Mouse (Mus musculus) ovary, adult 2 months (tissue): ENCODE data around the gene Hoxb9. TPM values are rescaled to one million over a fixed set of nuclear protein-coding genes. Genes with fewer than 3 reads are reported as not detected.

Source experiments
- polyA plus RNA-seq: library from polyadenylated mRNA; depleted of rRNA; stranded (reverse); fragments of >200 nt; gene quantifications from 2 replicates; pipeline ENCODE4 v1.2.3, GENCODE M21; 2012; rRNA removed

Hoxb9 gene
- polyA plus RNA-seq: 3.0 and 3.3 TPM in 2 replicates

DNA sequence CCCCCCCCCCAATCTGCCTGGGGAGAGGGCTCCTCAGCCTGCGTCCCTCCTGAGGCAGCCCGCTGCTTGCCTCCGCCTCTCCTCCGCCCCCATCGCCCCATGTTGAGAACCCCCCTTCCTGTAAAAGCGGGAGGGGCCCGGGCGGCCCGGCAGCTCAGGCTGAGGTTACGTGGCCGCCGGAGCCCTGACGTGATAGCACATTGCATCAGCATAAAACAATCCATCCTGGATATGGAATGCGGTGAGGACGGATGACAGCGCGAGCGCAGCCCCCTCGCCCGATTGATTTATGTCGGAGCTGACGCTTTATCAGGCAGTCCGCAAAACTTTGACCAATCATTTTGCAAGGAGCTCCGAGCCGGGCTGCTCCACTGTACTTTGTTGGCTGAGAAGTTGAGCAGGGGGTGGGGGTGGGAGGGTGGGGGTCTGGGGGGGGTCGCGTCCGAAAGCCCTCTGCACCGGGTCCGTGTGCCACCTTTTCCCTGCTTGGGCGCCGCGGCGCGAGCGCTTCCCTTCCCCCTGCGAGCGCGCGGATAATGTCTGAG is at the start of gene Hoxb9:
TSS of gene Hoxb9 (plus strand) at position 462 of the 545 bp plus-strand sequence.

GRCm38 (mm10) chr11:96281855-96282570 is 10.8 kb downstream of the Hoxb9 start, which contains the start of gene Hoxb8:
Gene Hoxb8, plus strand, starts transcription at chr11:96281905.

GRCm38 (mm10) chr11:96285771-96286738 is 14.8 kb downstream of the Hoxb9 start, which contains the start of gene Hoxb7:
Gene Hoxb7, plus strand, starts transcription at chr11:96286623.

GRCm38 (mm10) chr11:96291681-96292564 is 20.7 kb downstream of the Hoxb9 start, which contains the start of gene Hoxb6:
Gene Hoxb6, plus strand, starts transcription at chr11:96292476.

GRCm38 (mm10) chr11:96303151-96304099 is 32.2 kb downstream of the Hoxb9 start, which contains the start of gene Hoxb5:
Gene Hoxb5, plus strand, starts transcription at chr11:96303336.

DNA sequence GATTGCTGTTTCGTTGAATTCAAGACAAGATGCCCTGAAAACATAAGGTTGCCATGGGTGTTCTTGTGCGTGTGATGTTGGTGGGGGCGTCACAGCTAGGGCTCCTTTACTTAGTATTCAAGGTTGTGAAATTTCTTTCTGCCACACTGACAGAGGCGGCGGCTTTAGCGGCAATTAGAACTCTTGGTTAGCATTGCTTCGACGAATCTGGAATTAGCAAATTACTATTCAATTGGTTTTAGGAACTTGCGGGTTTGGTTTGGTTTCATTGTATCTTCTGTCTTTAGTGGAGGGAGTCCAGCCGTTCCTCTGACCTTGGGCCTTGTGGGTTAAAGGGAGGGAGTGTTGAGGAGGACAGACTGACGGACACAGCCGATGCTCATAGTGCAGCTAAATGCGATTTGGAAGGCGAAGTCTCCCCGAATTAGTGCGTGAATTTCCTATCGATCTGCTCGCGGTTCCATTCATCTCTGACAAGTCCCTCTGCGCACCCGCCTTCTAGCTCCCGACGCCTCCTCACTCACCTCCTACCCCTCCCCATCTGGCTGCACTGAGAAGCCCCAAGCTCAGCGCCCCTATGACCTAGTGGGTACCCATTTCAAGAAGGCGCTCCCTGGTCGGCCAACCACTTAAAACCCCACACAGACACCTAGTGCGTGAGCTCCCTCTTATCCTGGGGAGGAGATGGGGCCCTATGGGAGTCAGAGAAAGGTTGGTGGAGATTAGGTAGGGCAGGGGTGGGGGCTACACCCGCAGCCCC is 46.5 kb downstream of the Hoxb9 start, which contains the start of gene Hoxb4:
TSS of gene Hoxb4 (plus strand) at position 660 of the 760 bp plus-strand sequence.

DNA sequence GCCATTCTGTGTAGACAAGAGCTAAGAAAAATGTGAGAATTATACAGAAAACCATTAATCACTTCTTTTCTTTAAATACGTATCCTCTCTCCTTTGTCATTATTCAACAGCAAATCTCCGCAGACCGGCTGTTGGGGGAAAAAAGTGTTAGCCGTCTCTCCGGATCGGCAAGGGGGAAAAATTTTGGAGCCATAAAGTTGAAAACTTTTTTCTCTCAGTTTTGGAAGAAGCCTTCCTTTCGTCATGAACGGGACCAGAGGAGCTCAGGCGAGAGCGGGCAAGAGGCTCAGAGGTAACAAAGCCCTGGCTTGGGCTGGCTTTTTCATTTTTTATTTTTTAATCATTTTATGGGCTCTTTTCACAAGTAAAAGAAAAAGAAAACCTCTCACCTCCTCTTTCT is 51.9 kb downstream of the Hoxb9 start, which contains the start of gene Hoxb3:
TSS of gene Hoxb3 (plus strand) at position 173 of the 400 bp plus-strand sequence.

Other genes with a start within 250 kb of the Hoxb9 start
- not detected in 2 replicates for gene Gip, start 246.9 kb upstream of the Hoxb9 start, polyA plus RNA-seq
- gene Snf8, start 236.6 kb upstream of the Hoxb9 start, polyA plus RNA-seq: 20.0 and 22.1 TPM in 2 replicates
- gene Ube2z, start 206.1 kb upstream of the Hoxb9 start, polyA plus RNA-seq: 38.8 and 39.7 TPM in 2 replicates
- 450 and 554 TPM in 2 replicates for gene Atp5g1, start 195.8 kb upstream of the Hoxb9 start, polyA plus RNA-seq
- 0.13 TPM in 1 of 2 replicates, not detected in the other for gene Calcoco2, start 159.5 kb upstream of the Hoxb9 start, polyA plus RNA-seq
- 1.2 and 1.7 TPM in 2 replicates for gene Ttll6, start 137.7 kb upstream of the Hoxb9 start, polyA plus RNA-seq
- not detected in 2 replicates for gene Hoxb13, start 77.1 kb upstream of the Hoxb9 start, polyA plus RNA-seq
- 40.2 and 48.4 TPM in 2 replicates for gene Hoxb8, start 10.4 kb downstream of the Hoxb9 start, polyA plus RNA-seq
- 6.5 and 8.1 TPM in 2 replicates for gene Hoxb7, start 15.2 kb downstream of the Hoxb9 start, polyA plus RNA-seq
- gene Hoxb6, start 21.0 kb downstream of the Hoxb9 start, polyA plus RNA-seq: 33.9 and 44.1 TPM in 2 replicates
- 7.6 and 8.0 TPM in 2 replicates for gene Hoxb5, start 31.9 kb downstream of the Hoxb9 start, polyA plus RNA-seq
- 5.0 and 6.5 TPM in 2 replicates for gene Hoxb4, start 46.8 kb downstream of the Hoxb9 start, polyA plus RNA-seq
- 15.2 and 16.2 TPM in 2 replicates for gene Hoxb3, start 51.9 kb downstream of the Hoxb9 start, polyA plus RNA-seq
- gene Hoxb2, start 79.1 kb downstream of the Hoxb9 start, polyA plus RNA-seq: 18.4 and 31.6 TPM in 2 replicates
- not detected in 2 replicates for gene Hoxb1, start 94.3 kb downstream of the Hoxb9 start, polyA plus RNA-seq
- gene Skap1, start 193.1 kb downstream of the Hoxb9 start, polyA plus RNA-seq: 1.6 and 1.9 TPM in 2 replicates